In genomic region chrX:142808411-142808810, GRCm38 (mm10) we compare ENCODE assay signal across 8 mouse cellular contexts.
DNase-seq lines count a peak whose midpoint lies in the region; ATAC-seq lines count a peak whose summit lies in the region.

No protein-coding gene starts in this region.

- H3K9ac ChIP-seq in forebrain, embryonic 15.5 days (replicated peaks): no peak overlapping the region

- 47% methylated on average over 9 of the region's 9 CpGs for WGBS in forebrain, embryonic 15.5 days

- H3K9me3 ChIP-seq in forebrain, embryonic 15.5 days: no peaks in the 10 kb centered on the region

- H3K4me1 ChIP-seq in forebrain, embryonic 15.5 days: no peaks in the 10 kb centered on the region

- H3K27ac ChIP-seq in forebrain, embryonic 15.5 days (replicated peaks): no peak overlapping the region

- H3K36me3 ChIP-seq in forebrain, embryonic 15.5 days: no peaks in the 10 kb centered on the region

- H3K4me3 ChIP-seq in forebrain, embryonic 15.5 days: no peak overlapping the region

- peak; percentile 48 for DNase-seq in gastrocnemius, adult 18-20 months (ENCODE audit: low spot score)
- DNase-seq in gastrocnemius, postnatal 25 days: no peak
- peak; percentile 59 for DNase-seq in 416B (ENCODE audit: low read depth)
- peak; percentile 34 for DNase-seq in c-Kit-positive CD71-negative TER-119-negative erythroid progenitor cells, embryonic 14.5 days (ENCODE audit: low read depth)
- peak; percentile 55 for DNase-seq in kidney, postnatal 14 days
- DNase-seq in lung, postnatal 25 days (ENCODE audit: low spot score): peak; percentile 61
- DNase-seq in spleen, postnatal 36 days (ENCODE audit: low spot score in 2 of 2): peak; percentile 22 to 35

- peak; percentile 48; the same call in 1 of the 2 replicates for ATAC-seq in forebrain, embryonic 15.5 days (replicated peaks)

- H3K4me2 ChIP-seq in forebrain, embryonic 15.5 days (replicated peaks): no peak overlapping the region

- H3K27me3 ChIP-seq in forebrain, embryonic 15.5 days: no peaks in the 10 kb centered on the region
